12 mouse cellular contexts compared by ENCODE assay signal in genomic region chr15:96315664-96316063, GRCm38 (mm10). TPM values are rescaled to one million over a fixed set of nuclear protein-coding genes. Genes with fewer than 3 reads are reported as not detected.
DNase-seq lines count a peak whose midpoint lies in the region; ATAC-seq and TF ChIP-seq lines count a peak whose summit lies in the region.
"Had no signal": no experiment of that assay in that cellular context is flagged by ENCODE, and none has a peak within 500 bp of the region (broad histone marks: within the 10 kb centered on the region; RNA-seq: fewer than 3 reads in every experiment).

No protein-coding gene starts in this region.

- TF ChIP-seq CTCF in heart, adult 2 months (IDR thresholded peaks at IDR 0.05) = no peak
- TF ChIP-seq CTCF in MEL (IDR thresholded peaks at IDR 0.05 in 2 of 3, conservative IDR thresholded peaks at IDR 0.05 in 1 of 3; ENCODE audit: control insufficient read depth in 1 of 3, insufficient read depth in 1 of 3, low read depth in 2 of 3, low read length in 3 of 3, poor library complexity in 1 of 3, severe bottlenecking in 1 of 3) = no peak

- H3K4me1 ChIP-seq in heart, embryonic 11.5 days (ENCODE audit: control insufficient read depth, insufficient read depth, low read length) = peaks cover 8% of the 10 kb centered on the region; the same call in 1 of the 2 replicates
- H3K4me1 ChIP-seq in heart, adult 2 months (ENCODE audit: control insufficient read depth, insufficient read depth, low read length) = peaks cover 9% of the 10 kb centered on the region
- H3K4me1 ChIP-seq in MEL (ENCODE audit: control insufficient read depth in 1 of 2, insufficient read depth in 2 of 2, low read length in 2 of 2) = peaks cover 6 to 9% of the 10 kb centered on the region in 2 experiments
- peaks cover 5% of the 10 kb centered on the region; the same call in 1 of the 2 replicates for H3K4me1 ChIP-seq in lung, embryonic 16.5 days (replicated peaks; ENCODE audit: control insufficient read depth, insufficient read depth, low read length)
- 0 out of 2 replicates have a peak, but pooled peaks cover under 1% of the 10 kb centered on the region for H3K4me1 ChIP-seq in hindbrain, embryonic 14.5 days (replicated peaks; ENCODE audit: control insufficient read depth, insufficient read depth, low read length)

- peaks cover 3% of the 10 kb centered on the region for H3K79me2 ChIP-seq in heart, adult 2 months (replicated peaks; ENCODE audit: control insufficient read depth, insufficient read depth, low read length)
- H3K79me2 ChIP-seq in MEL (ENCODE audit: control insufficient read depth, insufficient read depth, low read length, poor library complexity) = peaks cover 13% of the 10 kb centered on the region

- no peak overlapping the region for H3K4me2 ChIP-seq in heart, embryonic 11.5 days
- no peak overlapping the region for H3K4me2 ChIP-seq in lung, embryonic 16.5 days (ENCODE audit: low read depth, low read length)
- no peak overlapping the region for H3K4me2 ChIP-seq in hindbrain, embryonic 14.5 days (replicated peaks)

- H3K27ac ChIP-seq in heart, embryonic 11.5 days (ENCODE audit: low read depth, low read length) = no peak overlapping the region
- H3K27ac ChIP-seq in heart, adult 2 months = no peak overlapping the region; the same call in 1 of the 2 replicates
- no peak overlapping the region for H3K27ac ChIP-seq in MEL (ENCODE audit: control insufficient read depth, low read depth, low read length)
- no peak overlapping the region for H3K27ac ChIP-seq in lung, embryonic 16.5 days (ENCODE audit: low read length)
- H3K27ac ChIP-seq in hindbrain, embryonic 14.5 days = no peak overlapping the region
- H3K27ac ChIP-seq: macrophage had no signal

- peak; percentile 26; the same call in 1 of the 2 replicates for ATAC-seq in heart, embryonic 11.5 days (replicated peaks; ENCODE audit: insufficient number of reproducible peaks, low FRiP score, low TSS enrichment)
- peak; percentile 56 for ATAC-seq in common myeloid progenitor, adult 5-6 weeks (replicated peaks; ENCODE audit: low read depth, poor library complexity, severe bottlenecking)
- peak; percentile 83 for ATAC-seq in lung, embryonic 16.5 days (ENCODE audit: low read depth)
- ATAC-seq in hindbrain, embryonic 14.5 days (ENCODE audit: low FRiP score) = no peak

- 26% methylated on average over 1 of the region's 1 CpGs for WGBS in heart, embryonic 11.5 days (ENCODE audit: insufficient replicate concordance)
- 7% methylated on average over 1 of the region's 1 CpGs for WGBS in heart, adult 2 months
- WGBS in lung, embryonic 16.5 days = 15% methylated on average over 1 of the region's 1 CpGs
- WGBS in hindbrain, embryonic 14.5 days = 42% methylated on average over 1 of the region's 1 CpGs

- intact Hi-C loops in heart, adult 2 months (cut with DNase I) = loop anchor here (2.0 to 5.0 kb wide), 2 partner anchors 23 to 42 kb away; no protein-coding TSS in a partner anchor
- intact Hi-C loops in left cerebral cortex, postnatal 36 days (cut with DNase I) = no loop called here

- H3K9ac ChIP-seq in heart, embryonic 11.5 days (ENCODE audit: low read depth, low read length) = no peak overlapping the region
- H3K9ac ChIP-seq in heart, adult 2 months (ENCODE audit: low read depth, low read length) = no peak overlapping the region
- no peak overlapping the region for H3K9ac ChIP-seq in MEL (ENCODE audit: control insufficient read depth, low read depth, low read length, poor library complexity, severe bottlenecking)
- H3K9ac ChIP-seq in lung, embryonic 16.5 days (ENCODE audit: low read length) = no peak overlapping the region
- H3K9ac ChIP-seq in hindbrain, embryonic 14.5 days = no peak overlapping the region

- no peak overlapping the region for H3K4me3 ChIP-seq in heart, embryonic 11.5 days (ENCODE audit: low read depth, low read length)
- H3K4me3 ChIP-seq in heart, adult 2 months = no peak overlapping the region
- H3K4me3 ChIP-seq in MEL (ENCODE audit: control insufficient read depth in 1 of 2, insufficient read depth in 1 of 2, low read depth in 2 of 2, low read length in 2 of 2) = no peak overlapping the region
- H3K4me3 ChIP-seq in lung, embryonic 16.5 days (ENCODE audit: low read length) = no peak overlapping the region
- H3K4me3 ChIP-seq in hindbrain, embryonic 14.5 days (replicated peaks; ENCODE audit: low read length) = no peak overlapping the region

- no peak for TF ChIP-seq EP300 in heart, adult 2 months (IDR thresholded peaks at IDR 0.05; ENCODE audit: insufficient read depth, low read depth, low read length)
- TF ChIP-seq EP300 in MEL (IDR thresholded peaks at IDR 0.05; ENCODE audit: low read depth in 1 of 2, low read length in 2 of 2) = 0 out of 4 replicates have a peak, but pooled peaks of 1 of the 2 experiments have one; percentile 9

- H3K36me3 ChIP-seq in heart, embryonic 11.5 days (ENCODE audit: control insufficient read depth, insufficient read depth, low read length) = no peaks in the 10 kb centered on the region
- H3K36me3 ChIP-seq in heart, adult 2 months (ENCODE audit: control insufficient read depth, insufficient read depth, low read length) = peaks cover 2% of the 10 kb centered on the region
- peaks cover 5 to 14% of the 10 kb centered on the region in 2 experiments for H3K36me3 ChIP-seq in MEL (ENCODE audit: control insufficient read depth in 1 of 2, insufficient read depth in 2 of 2, low read length in 2 of 2)
- H3K36me3 ChIP-seq in lung, embryonic 16.5 days (ENCODE audit: control insufficient read depth, insufficient read depth, low read length) = peaks cover 2% of the 10 kb centered on the region; the same call in 1 of the 2 replicates
- no peaks in the 10 kb centered on the region; the same call in 1 of the 2 replicates for H3K36me3 ChIP-seq in hindbrain, embryonic 14.5 days (replicated peaks; ENCODE audit: control insufficient read depth, insufficient read depth)

- no peak for DNase-seq in heart, adult 2 months
- DNase-seq in MEL (ENCODE audit: low read depth, low spot score) = peak; percentile 48
- no peak for DNase-seq in left cerebral cortex, postnatal 36 days (ENCODE audit: low spot score in 2 of 2)
- no peak for DNase-seq in spleen, adult 12 weeks (ENCODE audit: low spot score)
- DNase-seq in hindbrain, embryonic 14.5 days (ENCODE audit: low spot score) = no peak
- DNase-seq: gastrocnemius, postnatal 10 days; kidney, postnatal 4 days; thymus, postnatal 4 days had no signal

- no peak for TF ChIP-seq RAD21 in MEL (IDR thresholded peaks at IDR 0.05; ENCODE audit: low read depth, low read length)

- no peaks in the 10 kb centered on the region for H3K9me3 ChIP-seq in heart, embryonic 11.5 days (replicated peaks; ENCODE audit: control insufficient read depth, low read length)
- H3K9me3 ChIP-seq in MEL (replicated peaks; ENCODE audit: insufficient read depth, low read length) = no peaks in the 10 kb centered on the region
- no peaks in the 10 kb centered on the region for H3K9me3 ChIP-seq in lung, embryonic 16.5 days (ENCODE audit: control insufficient read depth, low read length)
- H3K9me3 ChIP-seq in hindbrain, embryonic 14.5 days (ENCODE audit: control insufficient read depth, low read length) = no peaks in the 10 kb centered on the region

- no peak for TF ChIP-seq POLR2A in heart, adult 2 months (IDR thresholded peaks at IDR 0.05; ENCODE audit: insufficient read depth, low read depth, low read length)
- no peak for TF ChIP-seq POLR2A in MEL (IDR thresholded peaks at IDR 0.05; ENCODE audit: control insufficient read depth in 1 of 2, insufficient read depth in 1 of 2, low read depth in 1 of 2, low read length in 2 of 2, poor library complexity in 1 of 2)

- H3K27me3 ChIP-seq in heart, embryonic 11.5 days (ENCODE audit: control insufficient read depth, insufficient read depth, low read length) = no peaks in the 10 kb centered on the region
- no peaks in the 10 kb centered on the region for H3K27me3 ChIP-seq in heart, adult 2 months (ENCODE audit: control insufficient read depth, insufficient read depth, low read length)
- H3K27me3 ChIP-seq in MEL (ENCODE audit: control insufficient read depth in 1 of 2, insufficient read depth in 2 of 2, low read length in 2 of 2) = no peaks in the 10 kb centered on the region
- H3K27me3 ChIP-seq in lung, embryonic 16.5 days (ENCODE audit: control insufficient read depth, insufficient read depth, low read depth, low read length) = no peaks in the 10 kb centered on the region
- no peaks in the 10 kb centered on the region for H3K27me3 ChIP-seq in hindbrain, embryonic 14.5 days (ENCODE audit: control insufficient read depth, insufficient read depth, low read length)

TF ChIP-seq in MEL, 35 proteins besides CTCF, POLR2A, EP300 and RAD21:
- TF ChIP-seq RCOR1 (IDR thresholded peaks at IDR 0.05; ENCODE audit: low read depth, low read length) = no peak
- TF ChIP-seq MEF2A (IDR thresholded peaks at IDR 0.05; ENCODE audit: extremely low read depth, insufficient replicate concordance, low read depth, low read length, poor library complexity, severe bottlenecking) = peak; percentile 55; the same call in 1 of the 2 replicates
- TF ChIP-seq ETS1 (IDR thresholded peaks at IDR 0.05; ENCODE audit: low read depth, low read length) = no peak
- TF ChIP-seq MYB (IDR thresholded peaks at IDR 0.05; ENCODE audit: low read depth, low read length) = no peak
- no peak for TF ChIP-seq UBTF (IDR thresholded peaks at IDR 0.05; ENCODE audit: borderline replicate concordance, insufficient read depth, low read depth, low read length)
- TF ChIP-seq MAX (IDR thresholded peaks at IDR 0.05; ENCODE audit: low read length) = no peak
TF ChIP-seq in MEL: peak in this region for 1.

RNA-seq across cellular contexts. Expression of gene Arid2, which starts 28.3 kb away (rescaled TPM):
- 22.0 and 22.6 TPM in 2 replicates for polyA plus RNA-seq in heart, embryonic 11.5 days (2014; fragmentation: Nextera tagmentation; extraction: Ambion mirVana)
- 10 to 100 TPM; 20.1 to 21.1 TPM for total RNA-seq in heart, adult 2 months (2021)
- 8.0 and 13.7 TPM in 2 replicates for polyA plus RNA-seq in heart, adult 2 months (2012; rRNA removed)
- total RNA-seq in MEL (2012; rRNA removed) = 20.3 and 21.3 TPM in 2 replicates
- polyA plus RNA-seq in MEL (2012; ENCODE audit: insufficient read depth in 1 of 2, insufficient read length in 2 of 2, low read depth in 1 of 2, low replicate concordance in 2 of 2, missing spikeins in 1 of 2) = 10 to 100 TPM; 25.9 to 31.2 TPM
- total RNA-seq in common myeloid progenitor, adult 5-6 weeks (2017) = 48.1 and 66.9 TPM in 2 replicates
- 20.8 and 21.5 TPM in 2 replicates for polyA plus RNA-seq in lung, embryonic 16.5 days (2015; fragmentation: Nextera tagmentation; extraction: Ambion mirVana)
- total RNA-seq in left cerebral cortex, postnatal 36 days (2021) = 10 to 100 TPM; 32.0 to 38.6 TPM
- polyA plus RNA-seq in hindbrain, embryonic 14.5 days (2014; fragmentation: Nextera tagmentation; extraction: Ambion mirVana) = 23.2 and 23.7 TPM in 2 replicates
